Mouse (Mus musculus) fibroblast of lung, adult 2 months (primary cell): ENCODE data around the gene Fmod.

ENCODE experiments used
- DNase-seq: peaks from one replicate; pipeline ENCODE4 v3.0.0-alpha.2; 2011; ENCODE audit warnings: low read depth

The Fmod gene

DNA sequence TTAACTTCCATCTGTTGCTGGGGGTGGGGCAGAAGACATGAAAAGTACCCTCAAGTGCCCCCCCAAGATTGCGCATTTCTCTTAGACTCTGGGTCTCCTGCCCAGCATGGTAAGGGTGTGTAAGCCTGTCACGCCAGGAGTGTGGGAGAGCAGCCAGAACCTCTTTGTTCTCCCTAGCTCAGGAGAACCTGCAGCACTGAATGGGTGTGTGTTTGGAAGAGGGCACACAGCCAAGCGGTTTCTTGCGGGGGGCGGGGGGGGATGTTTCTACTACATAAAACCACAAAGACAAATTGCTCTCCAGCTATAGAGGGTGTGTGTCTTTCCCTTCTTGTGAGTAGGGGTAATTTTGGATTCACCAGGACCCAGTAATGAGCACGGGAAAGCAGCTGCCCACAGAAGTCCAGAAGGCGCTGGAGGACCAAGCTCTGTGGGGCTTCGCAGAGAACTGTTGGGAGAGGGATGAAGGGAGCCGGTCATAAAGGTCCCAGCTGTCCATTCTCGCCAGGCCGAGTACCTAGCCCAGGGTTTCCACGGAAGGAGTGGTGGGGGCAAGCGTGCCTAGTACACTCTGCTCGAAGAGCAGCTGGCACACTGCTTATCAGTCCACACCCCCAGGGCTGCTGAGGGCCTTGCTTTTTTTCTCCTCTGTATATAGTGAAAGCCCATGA lies 59.3 kb downstream of the Fmod start:
- no peak for DNase-seq

DNA sequence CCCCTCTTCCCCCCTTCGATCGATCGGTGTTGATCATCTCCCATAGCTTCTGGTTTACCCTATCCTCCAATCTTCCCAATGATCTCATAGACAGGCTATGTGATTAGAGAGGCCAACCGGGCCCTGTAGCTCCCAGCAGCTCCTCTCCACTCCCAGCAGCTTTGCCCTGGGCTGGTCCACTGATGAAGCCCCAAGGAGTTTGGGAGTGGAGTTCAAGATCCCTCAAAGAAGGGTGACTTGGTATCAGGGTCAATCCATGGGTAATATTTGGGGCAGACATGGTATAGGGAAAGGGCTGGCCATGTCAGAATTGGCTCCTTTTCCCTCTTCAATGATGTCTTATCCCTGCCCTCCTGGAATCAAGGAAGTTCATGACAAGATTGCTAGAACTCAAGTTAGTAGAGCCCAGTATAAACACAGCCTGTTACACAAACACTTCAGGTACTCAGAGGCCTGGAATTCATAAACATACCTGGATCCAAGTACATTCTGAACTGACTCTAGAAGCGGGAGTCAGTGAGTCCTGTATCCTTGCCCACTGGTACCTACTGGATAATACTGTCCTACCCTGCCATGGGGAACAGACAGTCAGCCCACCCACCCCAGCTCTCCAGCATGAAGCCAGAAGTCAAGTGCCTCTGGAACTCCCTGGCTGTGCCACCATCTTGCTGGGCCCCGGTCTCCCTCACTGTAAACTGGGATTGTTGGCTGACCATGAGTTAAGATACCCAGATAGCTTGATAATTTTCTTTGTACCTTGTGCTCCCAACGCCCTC lies 60.2 kb downstream of the Fmod start:
- DNase-seq = no peak
